Mouse (Mus musculus) CH12F3 (cell line): ENCODE data around the gene Noa1.

Source experiments
- in situ Hi-C: fragments of 300-500 bp; cut with MboI; formaldehyde crosslinking; loops from 2 replicates; pipeline ENCODE4 v1.14.3; 2020; ENCODE audit warnings: low sequenced_read_pairs

Gene Noa1

DNA sequence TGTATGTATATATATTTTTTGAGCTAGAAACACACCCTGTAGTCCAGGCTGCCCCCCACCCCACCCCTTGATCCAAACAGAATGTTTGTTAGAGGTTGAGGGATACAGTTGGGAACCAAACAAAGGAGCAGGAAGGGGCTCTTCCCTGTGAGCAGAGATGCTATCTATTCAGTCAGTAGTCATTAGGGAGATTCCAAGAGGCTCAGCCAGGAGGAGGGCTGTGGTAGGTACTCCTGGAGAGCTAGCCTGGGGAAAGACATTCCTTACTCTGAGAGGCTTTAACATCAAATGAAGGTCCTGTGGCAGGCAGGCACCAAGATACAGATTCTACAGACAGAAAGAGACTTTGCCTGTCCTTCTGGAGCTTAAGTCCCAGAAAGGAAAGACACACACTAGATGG is 50.6 kb downstream of the Noa1 start:
- in situ Hi-C loops, result no loop called here

DNA sequence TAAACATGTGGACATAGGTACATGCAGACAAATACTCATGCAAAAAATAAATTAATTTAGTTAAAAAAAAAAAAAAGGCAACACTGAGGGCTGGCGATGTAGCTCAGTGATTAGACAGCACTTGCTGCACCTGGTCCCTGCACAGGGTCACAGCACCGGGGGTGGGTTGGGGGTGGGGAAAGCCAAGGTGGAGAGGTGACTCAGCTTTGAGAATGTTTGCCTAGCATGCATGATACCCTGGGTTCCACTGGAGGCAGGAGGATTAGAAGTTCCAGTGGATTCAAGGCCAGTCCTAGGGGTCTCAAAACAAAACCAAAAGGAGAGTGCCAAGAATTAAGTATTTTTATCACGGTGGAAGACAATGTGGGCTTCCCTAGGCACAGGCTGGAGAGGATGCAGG is 52.3 kb downstream of the Noa1 start:
- in situ Hi-C loops, result no loop called here

DNA sequence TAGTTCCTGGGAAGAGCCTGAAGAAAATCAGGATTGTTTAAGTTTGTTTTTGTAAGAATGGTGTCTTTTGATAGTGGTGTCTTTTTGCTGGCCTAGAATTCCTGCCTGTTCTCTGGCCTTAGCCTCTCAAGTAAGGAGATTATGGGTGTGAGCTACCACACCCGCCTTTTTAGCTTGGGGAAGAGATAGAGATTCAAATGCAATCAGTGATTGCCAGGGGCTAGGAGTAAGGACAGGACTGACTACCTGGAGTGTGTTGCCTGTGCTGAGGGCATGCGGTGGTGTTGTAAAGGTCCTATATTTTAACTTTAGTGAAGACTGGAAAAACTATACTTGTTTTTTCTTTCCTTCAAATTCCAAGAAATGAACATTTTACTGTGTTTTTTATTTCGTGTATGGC is 55.5 kb downstream of the Noa1 start:
- in situ Hi-C loops, result no loop called here

DNA sequence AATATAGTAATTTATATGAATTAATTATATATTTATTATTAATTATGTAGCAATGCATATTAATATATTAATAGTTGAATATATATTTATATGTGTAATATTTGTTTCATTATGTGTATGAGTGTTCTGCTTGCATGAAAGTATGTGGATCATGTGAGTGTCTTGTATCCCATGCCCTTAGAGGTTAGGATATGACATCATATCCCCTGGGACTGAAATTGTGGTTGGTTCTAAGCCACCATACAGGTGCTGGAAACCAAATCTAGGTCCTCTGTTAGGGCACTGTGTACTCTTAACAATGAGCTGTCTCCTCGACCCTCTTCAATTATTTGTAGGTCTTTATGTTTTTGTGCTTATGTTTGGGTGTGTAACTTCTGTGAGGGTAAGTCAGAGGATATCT is 56.7 kb downstream of the Noa1 start:
- in situ Hi-C loops, result no loop called here

DNA sequence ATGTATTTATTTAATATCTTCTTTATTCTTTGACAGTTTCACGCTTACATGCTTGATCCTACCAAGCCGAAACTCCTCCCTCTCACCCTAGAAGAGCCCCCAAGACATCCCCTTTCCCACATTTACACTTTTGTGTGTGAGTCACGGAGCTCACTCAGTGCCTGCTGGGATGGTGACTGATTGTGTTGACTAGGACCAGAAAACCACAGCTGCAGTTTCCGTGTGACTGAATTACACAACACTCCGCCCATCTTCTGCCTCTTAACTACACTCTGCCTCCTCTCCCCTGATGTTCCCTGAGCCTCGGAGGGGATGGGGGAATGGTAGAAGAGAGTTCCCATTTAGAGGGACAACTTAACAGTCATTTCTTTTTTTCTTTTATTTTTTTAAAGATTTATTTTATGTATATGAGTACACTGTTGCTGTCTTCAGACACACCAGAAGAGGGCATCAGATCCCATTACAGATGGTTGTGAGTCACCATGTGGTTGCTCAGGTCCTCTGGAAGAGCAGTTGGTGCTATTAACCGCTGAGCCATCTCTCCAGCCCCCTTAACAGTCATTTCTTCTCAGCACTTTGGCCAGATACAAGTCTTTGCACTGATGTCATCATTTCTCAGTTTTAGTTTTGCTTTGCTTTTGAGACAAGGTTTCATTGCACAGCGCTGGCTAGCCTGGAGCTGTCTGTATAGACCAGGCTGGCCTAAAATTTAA is 57.6 kb downstream of the Noa1 start:
- in situ Hi-C loops, result no loop called here

DNA sequence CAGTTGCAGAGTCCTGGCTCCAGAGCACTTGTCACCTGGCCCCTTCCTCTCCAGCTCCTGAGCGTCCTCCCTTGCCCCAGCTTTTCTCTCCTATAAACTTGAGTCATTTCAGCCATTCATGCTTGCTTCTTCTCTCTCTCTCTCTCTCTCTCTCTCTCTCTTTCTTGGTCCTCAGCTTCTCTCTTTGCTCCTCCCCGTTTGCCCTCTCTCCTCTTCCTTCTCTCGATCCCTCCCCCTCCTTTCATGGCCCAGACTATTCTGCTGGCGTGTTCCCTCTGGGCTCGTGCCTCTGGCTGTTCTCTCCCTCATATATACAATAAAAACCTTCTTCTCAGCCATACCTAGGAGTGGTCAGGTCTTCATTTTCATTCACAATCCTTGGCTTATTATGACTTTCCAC is 58.2 kb downstream of the Noa1 start:
- in situ Hi-C loops, result no loop called here

DNA sequence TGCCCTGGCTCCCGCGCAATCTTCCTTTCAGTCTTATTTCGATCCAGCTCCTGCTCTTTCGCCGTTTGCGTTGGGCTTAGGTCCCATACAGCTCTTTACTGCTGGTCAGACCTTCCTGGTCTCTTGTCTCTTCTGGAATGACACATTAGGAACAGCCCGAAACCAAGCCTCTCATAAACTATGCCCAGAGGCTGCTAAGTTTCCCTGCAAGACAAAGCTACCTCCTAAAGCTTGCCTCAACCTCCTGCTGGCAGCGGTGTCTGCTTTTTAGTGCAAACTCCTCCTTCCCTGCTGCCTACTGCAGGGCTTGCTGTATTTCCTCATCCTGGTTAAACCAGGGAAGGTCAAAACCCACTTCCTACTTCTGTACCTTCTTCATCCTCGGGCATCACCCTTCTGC is 59.8 kb downstream of the Noa1 start:
- in situ Hi-C loops, result no loop called here

DNA sequence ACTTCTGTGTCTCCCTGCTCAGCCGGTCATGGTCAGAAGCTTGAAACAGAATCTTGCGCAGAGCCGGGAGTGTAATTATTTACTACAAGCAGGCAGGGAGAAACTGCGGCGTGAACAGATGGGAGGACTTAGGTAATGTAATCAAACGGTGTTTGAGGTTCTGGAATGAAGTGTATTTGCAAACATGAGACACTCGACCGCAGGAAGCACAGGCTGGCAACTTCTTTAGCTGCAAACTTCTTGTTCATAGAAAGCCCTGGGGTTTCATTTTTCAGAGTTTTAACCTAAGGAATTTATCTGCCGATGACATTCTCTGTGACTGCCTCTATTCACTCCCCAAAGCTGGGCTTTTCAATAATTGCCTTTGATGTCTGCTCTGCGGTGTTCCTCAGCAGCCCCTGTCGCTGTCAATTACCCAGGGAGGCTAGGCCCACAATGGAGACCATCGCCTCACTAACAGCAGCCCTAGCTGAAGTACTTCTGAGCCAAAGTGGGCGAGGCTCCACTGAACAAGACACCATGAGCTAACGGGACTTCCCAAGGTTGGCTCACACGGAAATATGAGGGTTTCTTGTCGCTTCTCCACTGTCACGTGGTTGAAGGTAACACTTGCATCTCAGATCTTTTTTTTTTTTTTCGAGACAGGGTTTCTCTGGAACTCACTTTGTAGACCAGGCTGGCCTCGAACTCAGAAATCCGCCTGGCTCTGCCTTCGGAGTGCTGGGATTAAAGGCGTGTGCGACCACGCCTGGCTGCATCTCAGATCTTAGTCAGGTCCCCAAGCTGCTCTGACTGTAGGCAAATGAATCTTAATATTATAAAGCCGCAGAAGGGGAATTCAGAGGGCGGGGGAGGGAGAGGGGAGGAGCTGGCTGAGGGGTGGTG is 63.9 kb downstream of the Noa1 start:
- in situ Hi-C loops, result no loop called here

DNA sequence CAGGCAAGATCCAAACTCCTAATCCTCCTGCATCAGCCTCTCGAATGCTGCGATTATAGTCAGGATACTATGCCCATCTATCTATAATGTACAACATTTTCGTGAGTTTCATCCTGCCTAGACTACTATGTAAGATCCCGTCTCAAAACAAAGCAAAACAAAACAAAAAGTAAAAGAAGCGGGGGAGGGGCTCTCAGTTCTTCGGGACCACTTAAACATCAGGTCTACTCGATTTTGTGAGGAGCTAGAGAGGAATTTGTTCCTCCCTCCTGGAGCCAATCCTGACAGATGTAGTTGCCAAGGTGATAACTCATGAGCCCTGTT is 64.5 kb downstream of the Noa1 start:
- in situ Hi-C loops, result no loop called here

DNA sequence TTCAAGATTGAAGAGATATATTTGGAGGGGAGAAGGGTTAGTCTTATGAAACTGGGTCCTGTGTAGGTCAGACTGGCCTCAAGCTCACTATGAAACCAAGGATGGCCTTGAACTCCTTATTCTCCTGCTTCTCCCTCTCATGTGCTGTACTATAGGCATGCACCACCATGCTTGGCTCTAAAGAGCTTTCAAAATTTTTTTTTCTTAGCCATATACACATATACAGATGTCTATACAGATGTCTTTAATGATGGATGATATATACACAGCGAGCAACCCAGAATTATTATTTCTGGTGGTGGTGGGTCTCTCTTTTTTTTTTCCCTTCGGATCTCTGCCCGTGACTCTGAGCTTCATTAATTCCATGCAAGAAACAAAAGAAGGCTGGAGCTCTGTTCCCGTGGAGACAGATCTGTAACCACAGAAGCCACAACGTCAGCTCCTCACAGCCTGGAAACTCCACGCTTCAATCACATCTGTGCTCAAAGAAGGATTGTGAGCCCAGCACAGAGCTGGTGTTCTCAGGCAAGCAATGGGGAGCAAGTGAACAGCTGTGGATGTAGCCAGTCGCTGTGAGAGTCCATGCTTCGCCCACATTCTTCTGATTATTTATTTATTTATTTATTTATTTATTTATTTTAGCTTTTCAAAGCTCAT is 65.4 kb downstream of the Noa1 start:
- in situ Hi-C loops, result no loop called here
